Mouse (Mus musculus) hematopoietic stem cell, adult 5-6 weeks (primary cell): ENCODE results near the gene Gcsam. TPM values are rescaled to one million over a fixed set of nuclear protein-coding genes. Genes with fewer than 3 reads are reported as not detected.

Source experiments
- total RNA-seq: library from RNA; stranded (forward); fragments of 172-1452, 232-1000 nt; gene quantifications from 2 replicates; pipeline ENCODE4 v1.2.3, GENCODE M21; 2017

The Gcsam gene
- total RNA-seq, 1 experiment from 2014 or later: 4.2 TPM

Other genes starting within 250 kb of the Gcsam start
- 8.8 and 15.6 TPM in 2 replicates for gene Cd200, start 201.3 kb upstream of the Gcsam start, total RNA-seq
- not detected in 2 replicates for gene Gm609, start 117.4 kb upstream of the Gcsam start, total RNA-seq
- gene Gm17783, start 78.3 kb upstream of the Gcsam start, total RNA-seq: not detected in 2 replicates
- gene Slc9c1, start 75.1 kb upstream of the Gcsam start, total RNA-seq: not detected in 2 replicates
- gene BC016579, start 43.7 kb downstream of the Gcsam start, total RNA-seq: 3.9 and 8.8 TPM in 2 replicates
- gene Tmprss7, start 83.3 kb downstream of the Gcsam start, total RNA-seq: 0.25 and 1.3 TPM in 2 replicates
- gene Tagln3, start 114.2 kb downstream of the Gcsam start, total RNA-seq: not detected in 2 replicates
- gene Abhd10, start 132.6 kb downstream of the Gcsam start, total RNA-seq: 17.7 and 27.3 TPM in 2 replicates